Mouse (Mus musculus) bone marrow, adult 2 months (tissue): Measurements from ENCODE around the gene 1700030J22Rik. TPM values are rescaled to one million over a fixed set of nuclear protein-coding genes. Genes with fewer than 3 reads are reported as not detected.

Experiments used
- H3K27ac ChIP-seq: fragments of 200-500 bp; 2 replicates; pipeline ENCODE4 v1.5.1; 2012; ENCODE audit warnings: low read depth, mild to moderate bottlenecking, control low read depth, inconsistent platforms, low read length; ENCODE audit not compliant: control insufficient read depth, poor library complexity, insufficient read depth
- H3K4me1 ChIP-seq: fragments of 200-500 bp; 2 replicates; pipeline ENCODE4 v1.6.1; 2011; ENCODE audit warnings: low read length; ENCODE audit not compliant: control insufficient read depth, insufficient read depth
- H3K4me3 ChIP-seq: fragments of 200-500 bp; replicated peaks from 2 replicates; pipeline ENCODE3; 2011; ENCODE audit warnings: mild to moderate bottlenecking, low read depth, low read length, control low read depth; ENCODE audit not compliant: control insufficient read depth
- CTCF ChIP-seq: fragments of 200-500 bp; IDR thresholded peaks from 2 replicates; pipeline ENCODE4 v1.5.1; 2011; ENCODE audit warnings: low read length, control low read depth; ENCODE audit not compliant: control insufficient read depth, insufficient read depth
- POLR2A ChIP-seq: fragments of 200-500 bp; IDR thresholded peaks from 2 replicates; pipeline ENCODE4 v1.6.1; 2011; ENCODE audit warnings: low read depth, mild to moderate bottlenecking, control low read depth, low read length, borderline replicate concordance; ENCODE audit not compliant: control insufficient read depth
- WGBS: fragments of 180-500 bp; shearing (Covaris S2); methylation state at CpG from one replicate; pipeline ENCODE4 v1.1.7; 2018; 5-methylcytosine and 5-hydroxymethylcytosine counted together
- polyA plus RNA-seq: library from polyadenylated mRNA; stranded (reverse); fragments of >200 nt; gene quantifications from 2 replicates; pipeline ENCODE4 v1.2.4, GENCODE M21; 2011; ENCODE audit warnings: low replicate concordance; ENCODE audit not compliant: missing spikeins, insufficient read depth, insufficient read length

The 1700030J22Rik gene
- 0.85 TPM in 1 of 2 replicates, not detected in the other for polyA plus RNA-seq

- WGBS, result under 1% methylated on average over 46 of the region's 46 CpGs
- TF ChIP-seq POLR2A (no peak; the same call in 1 of the 2 replicates), CTCF (no peak; the same call in 1 of the 2 replicates)
- Histone ChIP-seq H3K4me3 (peak within 1 kb of the TSS; percentile 92), H3K27ac (peak within 1 kb of the TSS; percentile 53), H3K4me1 (peaks cover 1% of the 10 kb centered on the region; the same call in 1 of the 2 replicates)
Measured at GRCm38 (mm10) chr8:116978631-116979256, at the start of gene 1700030J22Rik. Gene 1700030J22Rik (minus strand): TSS chr8:116978959.

GRCm38 (mm10) chr8:117027601-117028000, 48.8 kb upstream of the 1700030J22Rik start:
- Histone ChIP-seq H3K4me1 (no peaks in the 10 kb centered on the region), H3K4me3 (no peak overlapping the region), H3K27ac (no peak overlapping the region)
- TF ChIP-seq POLR2A (no peak), CTCF (no peak)
- 81% methylated on average over 5 of the region's 5 CpGs for WGBS

DNA sequence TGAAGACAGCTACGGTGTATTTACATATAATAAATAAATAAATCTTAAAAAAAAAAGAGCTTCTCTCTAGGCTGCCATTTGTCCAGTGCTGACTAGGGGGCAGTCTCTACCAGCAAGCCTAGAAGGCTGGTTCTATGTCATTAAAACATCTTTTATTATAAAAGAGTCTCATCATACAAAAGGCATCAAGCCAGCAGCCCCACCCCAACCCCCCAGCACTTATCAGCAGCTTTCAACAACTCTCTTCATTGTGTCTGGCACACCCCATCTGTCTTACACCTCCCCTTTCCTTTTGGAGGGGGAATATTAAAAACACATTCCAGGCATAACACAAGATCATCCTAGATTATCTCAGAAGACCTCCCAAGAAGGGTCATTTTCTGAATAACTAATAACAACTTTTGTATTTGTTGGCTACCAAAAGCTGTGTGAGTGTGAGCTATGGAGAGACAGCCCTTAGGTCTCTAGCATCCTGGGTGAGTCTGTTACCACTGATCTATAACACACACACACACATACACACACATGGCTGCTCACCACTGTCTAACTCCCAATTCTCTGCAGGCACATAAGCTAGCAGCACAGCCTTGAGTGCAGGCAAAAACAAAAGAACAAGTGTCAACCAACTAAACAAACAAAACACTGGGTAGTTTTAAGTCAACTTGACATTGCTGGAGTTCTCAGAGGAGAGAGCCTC, 43.7 kb upstream of the 1700030J22Rik start:
- no peak for TF ChIP-seq POLR2A
- TF ChIP-seq CTCF, result no peak
- Histone ChIP-seq H3K4me3 (no peak overlapping the region), H3K4me1 (no peaks in the 10 kb centered on the region), H3K27ac (no peak overlapping the region)
- 48% methylated on average over 1 of the region's 1 CpGs for WGBS

DNA sequence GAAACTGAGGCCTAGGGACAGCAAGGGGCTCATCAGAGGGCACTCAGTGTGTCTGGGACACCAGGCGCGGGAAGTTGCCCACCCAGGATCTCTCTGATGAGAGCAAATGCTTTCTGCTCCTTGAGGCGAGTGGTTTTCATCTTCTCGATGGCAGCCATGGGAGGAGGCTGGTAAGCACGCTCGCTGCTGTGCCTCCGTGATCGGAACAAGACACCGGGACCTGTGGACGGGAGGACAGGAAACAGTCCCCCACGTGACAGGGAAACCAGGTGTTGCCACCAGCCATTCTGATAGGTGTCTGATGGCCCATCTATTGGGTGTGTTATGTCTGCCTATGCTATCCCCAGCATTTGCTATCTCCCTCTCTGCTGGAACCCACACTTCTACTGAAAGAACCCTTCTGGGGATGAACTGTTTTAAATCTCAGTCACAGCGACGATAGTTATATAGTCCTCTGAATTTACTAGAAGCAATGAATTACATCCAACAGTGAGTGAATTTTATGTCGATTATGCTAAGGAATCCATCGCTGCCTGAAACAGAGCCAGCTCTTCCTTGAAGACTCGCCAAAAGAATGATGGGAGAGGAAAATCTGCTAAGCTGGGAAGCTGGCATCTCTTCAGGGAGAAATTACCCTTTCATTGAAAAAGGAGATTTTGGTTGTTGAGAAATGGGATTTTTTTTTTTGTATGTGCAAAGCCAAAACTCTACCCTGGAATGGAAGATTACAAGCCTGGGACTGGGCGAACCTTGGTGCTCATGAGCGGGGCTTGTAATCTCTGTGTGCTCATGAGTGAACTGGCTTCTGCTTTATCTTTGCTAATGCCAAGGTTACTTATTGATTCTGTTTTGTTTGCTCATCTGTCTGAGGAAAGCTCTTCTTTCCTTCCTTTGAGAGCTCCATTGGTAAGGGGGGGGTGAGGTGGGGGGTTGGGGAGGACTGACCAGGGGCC, 40.8 kb upstream of the 1700030J22Rik start:
- WGBS, result 84% methylated on average over 18 of the region's 18 CpGs
- no peaks in the 10 kb centered on the region for H3K4me1 ChIP-seq
- no peak overlapping the region for H3K4me3 ChIP-seq
- TF ChIP-seq POLR2A, result no peak
- no peak for TF ChIP-seq CTCF
- H3K27ac ChIP-seq, result no peak overlapping the region

DNA sequence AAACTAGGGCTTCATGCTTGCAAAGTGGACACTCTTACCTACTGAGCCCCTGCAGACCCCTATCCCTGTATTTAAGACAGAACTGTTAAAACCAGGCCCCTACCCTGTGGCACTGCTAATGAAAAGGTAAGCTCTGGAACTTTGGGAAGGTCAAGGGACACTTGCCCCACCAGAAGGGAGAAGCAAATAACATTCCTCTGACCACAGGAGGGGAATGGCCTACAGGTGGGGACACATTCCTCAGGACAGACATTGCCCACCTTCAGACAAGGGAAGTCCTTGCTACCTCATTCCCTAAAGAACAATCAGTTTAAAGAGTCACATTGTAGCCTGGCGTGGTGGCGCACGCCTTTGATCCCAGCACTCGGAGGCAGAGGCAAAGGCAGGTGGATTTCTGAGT, 39.1 kb upstream of the 1700030J22Rik start:
- Histone ChIP-seq H3K27ac (no peak overlapping the region), H3K4me3 (no peak overlapping the region), H3K4me1 (no peaks in the 10 kb centered on the region)
- TF ChIP-seq POLR2A, result no peak
- TF ChIP-seq CTCF, result no peak
- 87% methylated on average over 4 of the region's 4 CpGs for WGBS

GRCm38 (mm10) chr8:117017006-117017405, 38.2 kb upstream of the 1700030J22Rik start:
- no peak overlapping the region for H3K27ac ChIP-seq
- H3K4me3 ChIP-seq, result no peak overlapping the region
- 68% methylated on average over 8 of the region's 8 CpGs for WGBS
- no peaks in the 10 kb centered on the region for H3K4me1 ChIP-seq
- no peak for TF ChIP-seq POLR2A
- TF ChIP-seq CTCF, result no peak

DNA sequence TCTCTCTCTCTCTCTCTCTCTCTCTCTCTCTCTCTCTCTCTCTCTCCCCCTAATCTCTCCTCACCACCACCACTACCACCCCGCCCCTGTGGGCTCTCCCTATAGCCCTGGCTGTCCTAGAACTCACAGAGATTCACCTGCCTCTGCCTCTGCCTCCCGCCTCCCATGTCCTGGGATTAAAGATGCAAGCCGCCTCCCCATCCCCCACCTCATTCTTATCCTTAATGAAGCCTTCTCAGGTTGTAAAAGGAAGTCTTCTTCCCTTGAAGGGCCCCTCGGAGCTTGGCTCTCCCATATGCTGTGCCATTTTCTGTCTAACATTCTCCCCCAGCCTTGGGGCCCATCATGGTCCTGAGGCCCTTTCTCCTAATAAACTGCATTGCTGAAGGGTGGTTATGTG, 36.9 kb upstream of the 1700030J22Rik start:
- TF ChIP-seq POLR2A (no peak), CTCF (no peak)
- Histone ChIP-seq H3K4me1 (no peaks in the 10 kb centered on the region), H3K4me3 (no peak overlapping the region), H3K27ac (no peak overlapping the region)
- whole genome bisulfite sequencing, result 72% methylated on average over 4 of the region's 4 CpGs
